Mouse (Mus musculus) G1E (cell line): ENCODE measurements around the gene Klhl25. TPM values are rescaled to one million over a fixed set of nuclear protein-coding genes. Genes with fewer than 3 reads are reported as not detected.

Experiments
- ATAC-seq: 2 replicates; pipeline ENCODE4 v1.8.0; 2016; ENCODE audit warnings: mild to moderate bottlenecking; ENCODE audit not compliant: insufficient number of reproducible peaks, poor library complexity, low FRiP score, severe bottlenecking; ENCODE audit errors: extremely low read depth
- DNase-seq: peaks from one replicate; pipeline ENCODE4 v3.0.0; 2012; ENCODE audit warnings: low spot score
- H3K27me3 ChIP-seq: 2 replicates; pipeline ENCODE4 v1.6.1; 2012; ENCODE audit warnings: mild to moderate bottlenecking, low read length, inconsistent platforms; ENCODE audit not compliant: insufficient read depth
- H3K36me3 ChIP-seq: replicated peaks from 2 replicates; pipeline ENCODE3; 2012; ENCODE audit warnings: mild to moderate bottlenecking, inconsistent platforms
- H3K4me1 ChIP-seq: 2 replicates; pipeline ENCODE4 v1.6.1; 2012; ENCODE audit warnings: low read depth, low read length, inconsistent platforms, mixed read lengths; ENCODE audit not compliant: insufficient read depth
- H3K4me3 ChIP-seq: 2 replicates; pipeline ENCODE4 v1.5.1; 2012; ENCODE audit warnings: low read depth, mild to moderate bottlenecking, inconsistent platforms, low read length, moderate library complexity, mixed read lengths
- H3K9me3 ChIP-seq: replicated peaks from 2 replicates; pipeline ENCODE4 v1.6.1; 2012; ENCODE audit warnings: inconsistent platforms
- CTCF ChIP-seq: IDR thresholded peaks from 2 replicates; pipeline ENCODE4 v1.5.1; 2012; ENCODE audit warnings: low read depth, low read length, inconsistent platforms, mixed read lengths
- GATA1 ChIP-seq: IDR thresholded peaks from 2 replicates; pipeline ENCODE4 v1.6.1; 2012; ENCODE audit warnings: borderline replicate concordance, low read length, inconsistent platforms, mixed read lengths
- GATA2 ChIP-seq: IDR thresholded peaks from 2 replicates; pipeline ENCODE4 v1.6.1; 2012; ENCODE audit warnings: low read depth, low read length, inconsistent platforms, borderline replicate concordance
- POLR2AphosphoS5 ChIP-seq: IDR thresholded peaks from 2 replicates; pipeline ENCODE4 v1.6.1; 2012; ENCODE audit warnings: low read depth, low read length, inconsistent platforms; ENCODE audit not compliant: insufficient replicate concordance
- TAL1 ChIP-seq: conservative IDR thresholded peaks from 2 replicates; pipeline ENCODE4 v1.6.1; 2012; ENCODE audit warnings: low read depth, low read length, inconsistent platforms, mixed read lengths
- polyA plus RNA-seq: library from polyadenylated mRNA; stranded (reverse); fragments of >175 nt; gene quantifications from 2 replicates; pipeline ENCODE4 v1.2.3, GENCODE M21; 2012
- total RNA-seq, 2 experiments: library from RNA; stranded (forward) in 1 of 2; stranded (reverse) in 1 of 2; fragments of 200-1000 nt in 1 of 2; fragments of >200 nt in 1 of 2; fragmentation: Nextera tagmentation in 1 of 2; gene quantifications; 2 replicates each; pipeline ENCODE4 v1.2.3; 2014 to 2017

Klhl25 gene
- total and polyA plus RNA-seq, 3 experiments = 5.4 to 51.2 (median 9.6) TPM

DNA sequence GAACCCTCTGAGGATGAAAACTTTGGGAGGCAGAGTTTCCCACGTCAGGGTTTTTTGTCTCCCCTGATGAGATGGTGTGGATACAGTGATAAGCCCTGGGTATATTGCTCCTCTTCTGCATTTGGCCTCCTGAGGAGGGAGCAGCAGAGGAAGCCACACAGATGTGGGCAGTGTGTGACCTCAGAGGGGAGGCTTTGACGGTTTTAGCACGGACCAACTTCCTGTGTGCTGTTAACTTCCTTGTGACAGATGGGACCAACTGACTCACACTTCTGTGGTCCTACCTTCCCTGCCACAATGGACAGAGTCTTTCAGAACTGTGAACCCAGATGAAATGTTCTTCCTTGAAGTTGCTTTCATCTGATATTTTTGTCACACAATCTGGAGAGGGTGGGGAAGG lies 44.6 kb downstream of the Klhl25 start:
- peak; percentile 37; the same call in 1 of the 2 replicates for ATAC-seq

DNA sequence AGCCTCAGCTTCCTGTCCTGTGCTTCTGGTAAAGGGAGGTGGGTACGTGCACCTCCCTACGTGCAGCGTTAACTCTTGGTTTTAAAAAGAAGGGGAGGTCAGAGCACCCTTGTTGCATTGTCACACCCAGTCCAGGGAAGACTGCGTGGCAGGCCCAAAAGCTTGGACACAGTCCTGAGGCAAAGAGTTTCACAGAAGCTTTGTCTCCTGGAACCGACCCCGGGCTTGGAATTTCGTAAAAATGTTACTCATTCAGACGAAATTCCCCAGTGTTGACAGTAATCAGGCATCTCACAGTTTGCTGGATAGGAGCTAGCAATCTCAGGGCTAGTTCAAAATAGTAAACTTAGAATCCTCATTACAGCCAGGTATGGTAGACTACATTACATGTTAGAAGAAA lies 45.6 kb downstream of the Klhl25 start:
- no peak for TF ChIP-seq TAL1
- no peak for TF ChIP-seq GATA2
- no peak for TF ChIP-seq GATA1
- TF ChIP-seq CTCF = no peak
- TF ChIP-seq POLR2AphosphoS5 = no peak
- peaks cover 8% of the 10 kb centered on the region; the same call in 1 of the 2 replicates for H3K27me3 ChIP-seq
- no peaks in the 10 kb centered on the region for H3K36me3 ChIP-seq
- DNase-seq (no peak), ATAC-seq (no peak)
- no peaks in the 10 kb centered on the region for H3K9me3 ChIP-seq
- no peak overlapping the region for H3K4me3 ChIP-seq
- H3K4me1 ChIP-seq = no peaks in the 10 kb centered on the region

More for the DNA sequence above, 44.6 kb downstream of the Klhl25 start:
- Histone ChIP-seq H3K4me3 (no peak overlapping the region), H3K4me1 (no peaks in the 10 kb centered on the region), H3K9me3 (no peaks in the 10 kb centered on the region), H3K36me3 (no peaks in the 10 kb centered on the region), H3K27me3 (peaks cover 8% of the 10 kb centered on the region; the same call in 1 of the 2 replicates)
- DNase-seq = no peak
- no peak for TF ChIP-seq TAL1
- no peak for TF ChIP-seq GATA1
- no peak for TF ChIP-seq GATA2
- TF ChIP-seq POLR2AphosphoS5 = no peak
- 0 out of 2 replicates have a peak, but pooled peaks have one; percentile 4 for TF ChIP-seq CTCF

- Histone ChIP-seq H3K4me1 (peaks cover 7% of the 10 kb centered on the region), H3K36me3 (no peaks in the 10 kb centered on the region), H3K27me3 (no peaks in the 10 kb centered on the region; the same call in 1 of the 2 replicates), H3K9me3 (no peaks in the 10 kb centered on the region), H3K4me3 (no peak overlapping the region)
- ATAC-seq = no peak
- no peak for TF ChIP-seq CTCF
- TF ChIP-seq TAL1 = no peak
- no peak for TF ChIP-seq GATA2
- no peak for TF ChIP-seq POLR2AphosphoS5
- TF ChIP-seq GATA1 = no peak
- DNase-seq = no peak
Observed at GRCm38 (mm10) chr7:75897041-75897440, 48.9 kb downstream of the Klhl25 start.

DNA sequence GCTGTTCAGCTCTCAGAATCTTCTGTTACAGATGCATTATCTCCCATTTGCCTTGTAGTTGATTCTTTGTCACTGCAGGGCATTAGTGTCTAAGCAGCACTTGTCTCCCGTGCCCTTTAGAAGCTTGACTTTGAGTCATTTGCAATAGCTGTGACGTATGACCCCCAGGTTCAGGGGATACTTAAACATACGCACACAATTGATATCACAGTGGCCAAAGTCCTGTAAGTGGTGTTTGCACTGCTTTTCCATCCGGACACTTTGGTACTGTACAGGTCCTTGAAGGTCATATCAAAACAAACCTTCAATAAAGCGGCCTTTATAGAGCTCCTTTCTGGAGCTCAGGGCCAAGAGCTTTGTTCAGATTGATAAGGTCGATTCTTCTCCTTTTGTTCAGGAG lies 51.0 kb downstream of the Klhl25 start:
- no peak overlapping the region for H3K4me3 ChIP-seq
- TF ChIP-seq CTCF (no peak), TAL1 (no peak), GATA1 (no peak), POLR2AphosphoS5 (no peak), GATA2 (no peak)
- H3K9me3 ChIP-seq = no peaks in the 10 kb centered on the region
- H3K4me1 ChIP-seq = peaks cover 7% of the 10 kb centered on the region
- no peaks in the 10 kb centered on the region for H3K36me3 ChIP-seq
- DNase-seq (no peak), ATAC-seq (no peak)
- H3K27me3 ChIP-seq = peaks cover 4% of the 10 kb centered on the region

DNA sequence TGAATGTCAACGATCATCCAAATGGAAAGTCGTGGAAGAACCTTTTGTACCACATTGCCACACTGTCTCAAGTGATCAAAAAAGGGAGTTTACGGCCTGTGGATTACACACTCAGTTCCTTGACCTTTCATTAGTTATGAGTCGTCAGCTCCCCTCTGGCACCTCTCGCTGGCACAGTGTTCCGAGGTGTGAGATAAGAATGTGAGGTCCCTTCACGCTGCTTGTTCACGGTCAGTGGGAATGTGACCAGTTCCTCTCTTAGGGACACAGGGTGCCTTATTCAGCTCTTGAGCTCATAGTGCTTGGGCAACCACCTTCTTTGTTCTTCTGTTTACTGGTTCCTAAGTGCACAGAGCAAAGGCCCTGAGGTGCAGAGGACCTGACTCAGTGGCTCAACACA lies 51.4 kb downstream of the Klhl25 start:
- Histone ChIP-seq H3K27me3 (peaks cover 4% of the 10 kb centered on the region), H3K36me3 (no peaks in the 10 kb centered on the region), H3K9me3 (no peaks in the 10 kb centered on the region), H3K4me3 (no peak overlapping the region), H3K4me1 (peaks cover 7% of the 10 kb centered on the region)
- ATAC-seq = no peak
- TF ChIP-seq GATA1 = no peak
- TF ChIP-seq POLR2AphosphoS5 = no peak
- TF ChIP-seq TAL1 = no peak
- DNase-seq = no peak

GRCm38 (mm10) chr7:75899954-75900353 lies 51.8 kb downstream of the Klhl25 start:
- DNase-seq (no peak), ATAC-seq (no peak)
- no peaks in the 10 kb centered on the region for H3K36me3 ChIP-seq
- H3K4me1 ChIP-seq = peaks cover 7% of the 10 kb centered on the region
- no peak overlapping the region for H3K4me3 ChIP-seq
- no peak for TF ChIP-seq GATA2
- TF ChIP-seq GATA1 = no peak
- no peak for TF ChIP-seq CTCF
- TF ChIP-seq POLR2AphosphoS5 = no peak
- no peaks in the 10 kb centered on the region for H3K9me3 ChIP-seq
- peaks cover 6% of the 10 kb centered on the region for H3K27me3 ChIP-seq

DNA sequence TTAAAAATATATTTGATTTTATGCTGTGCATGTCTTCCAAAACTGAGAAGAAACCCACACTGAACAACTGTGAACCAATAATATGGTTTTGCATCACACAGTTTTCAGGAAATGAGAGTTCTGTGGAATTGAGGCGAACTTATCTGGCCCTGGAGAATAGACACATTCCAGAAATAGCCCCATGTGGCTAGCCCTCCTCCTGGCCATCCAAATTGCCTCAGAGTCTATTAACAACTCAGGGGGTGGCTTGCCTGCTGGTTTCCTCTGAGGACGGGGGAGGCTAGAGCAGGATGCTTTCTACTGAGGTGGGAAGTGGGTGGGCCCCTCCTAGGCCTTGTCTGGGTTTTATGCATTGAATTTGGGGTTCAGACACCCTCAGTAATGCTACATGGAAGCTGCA lies 57.0 kb downstream of the Klhl25 start:
- Histone ChIP-seq H3K27me3 (peaks cover 6% of the 10 kb centered on the region), H3K4me3 (no peak overlapping the region), H3K9me3 (no peaks in the 10 kb centered on the region), H3K4me1 (no peaks in the 10 kb centered on the region), H3K36me3 (no peaks in the 10 kb centered on the region)
- no peak for ATAC-seq
- TF ChIP-seq CTCF (no peak), TAL1 (no peak)
- no peak for DNase-seq
